In the genomic region with DNA sequence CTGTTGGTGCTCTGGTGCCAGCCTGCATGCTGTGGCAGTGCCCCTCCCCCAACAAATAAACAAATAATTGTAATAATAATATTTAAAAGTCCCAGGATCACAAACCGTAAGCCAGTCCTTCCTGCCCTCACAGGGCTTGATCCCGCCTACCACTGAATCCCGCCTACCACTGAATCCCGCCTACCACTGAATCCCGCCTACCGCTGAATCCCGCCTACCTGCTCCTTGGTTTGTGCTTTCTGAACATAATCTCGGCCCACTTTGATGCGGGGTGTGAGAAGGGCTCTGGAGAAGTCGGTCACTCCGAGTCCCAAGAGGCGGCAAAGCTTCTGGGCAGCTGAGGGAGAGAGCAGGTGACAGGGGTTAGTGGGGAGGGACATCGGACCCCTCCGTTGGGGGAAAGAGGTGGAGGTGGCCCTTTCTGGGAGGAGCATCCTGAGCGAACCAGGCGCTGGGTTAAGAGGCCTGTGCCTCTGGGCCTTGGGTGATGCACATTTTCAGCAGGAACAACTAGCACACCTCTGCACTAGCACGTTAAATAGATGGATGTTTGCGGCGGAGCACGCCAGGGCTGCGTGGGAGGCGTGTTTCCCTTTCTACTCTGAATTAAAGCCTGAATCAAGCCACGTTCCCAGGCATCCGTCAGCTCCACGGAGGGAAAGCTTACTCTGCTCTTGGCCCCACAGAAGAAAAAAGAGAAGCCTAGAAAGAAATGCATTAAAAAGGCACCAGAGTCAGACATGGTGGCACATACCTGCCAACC, we compare ENCODE assay signal across 8 mouse cellular contexts. TPM values are rescaled to one million over a fixed set of nuclear protein-coding genes. Genes with fewer than 3 reads are reported as not detected.
DNase-seq lines count a peak whose midpoint lies in the region; ATAC-seq and TF ChIP-seq lines count a peak whose summit lies in the region.

No protein-coding gene starts in this region.

- no peak for ATAC-seq in neural tube, embryonic 11.5 days (ENCODE audit: insufficient read depth, low FRiP score, low TSS enrichment)
- no peak for ATAC-seq in limb, embryonic 13.5 days (ENCODE audit: low FRiP score, low read depth)
- ATAC-seq in stomach, postnatal 0 days (ENCODE audit: low FRiP score, low TSS enrichment) = no peak
- no peak for ATAC-seq in cerebellum, adult (ENCODE audit: insufficient number of reproducible peaks, low FRiP score, low TSS enrichment)

- peaks cover 19% of the 10 kb centered on the region for H3K4me1 ChIP-seq in cerebellum, adult 2 months (ENCODE audit: control insufficient read depth, insufficient read depth, low read length)
- H3K4me1 ChIP-seq in neural tube, embryonic 11.5 days (ENCODE audit: control insufficient read depth, insufficient read depth, low read length) = no peaks in the 10 kb centered on the region
- no peaks in the 10 kb centered on the region for H3K4me1 ChIP-seq in limb, embryonic 13.5 days
- no peaks in the 10 kb centered on the region for H3K4me1 ChIP-seq in stomach, postnatal 0 days (replicated peaks; ENCODE audit: control insufficient read depth, insufficient read depth)

- no peak overlapping the region for H3K9ac ChIP-seq in neural tube, embryonic 11.5 days (ENCODE audit: low read length)
- no peak overlapping the region for H3K9ac ChIP-seq in limb, embryonic 13.5 days
- H3K9ac ChIP-seq in stomach, postnatal 0 days (ENCODE audit: low read length) = no peak overlapping the region

- no peak for DNase-seq in cerebellum, adult 2 months
- DNase-seq in cerebellum, adult 9-11 months = no peak
- no peak for DNase-seq in neural tube, embryonic 11.5 days (ENCODE audit: low spot score)
- no peak for DNase-seq in neural tube, embryonic 10.5 days (ENCODE audit: extremely low spot score, low spot score)
- peak; percentile 29 for DNase-seq in stomach, postnatal 0 days (ENCODE audit: low spot score)
- no peak for DNase-seq in adrenal gland, postnatal 25 days

- H3K4me3 ChIP-seq in cerebellum, adult 2 months (replicated peaks; ENCODE audit: insufficient read depth, low read depth, low read length) = peak overlapping the region; percentile 35
- H3K4me3 ChIP-seq in neural tube, embryonic 11.5 days (ENCODE audit: low read depth, low read length) = no peak overlapping the region
- 0 out of 2 replicates have a peak overlapping the region, but pooled peaks have one; percentile 14 for H3K4me3 ChIP-seq in limb, embryonic 13.5 days
- H3K4me3 ChIP-seq in stomach, postnatal 0 days (ENCODE audit: low read depth, low read length) = no peak overlapping the region

- 36% methylated on average over 25 of the region's 25 CpGs for WGBS in cerebellum, adult 2 months
- 21% methylated on average over 25 of the region's 25 CpGs for WGBS in neural tube, embryonic 11.5 days
- 19% methylated on average over 25 of the region's 25 CpGs for WGBS in limb, embryonic 13.5 days
- 23% methylated on average over 24 of the region's 25 CpGs for WGBS in stomach, postnatal 0 days

- no peaks in the 10 kb centered on the region for H3K27me3 ChIP-seq in cerebellum, adult 2 months (ENCODE audit: control insufficient read depth, insufficient read depth, low read length)
- H3K27me3 ChIP-seq in neural tube, embryonic 11.5 days (ENCODE audit: control insufficient read depth, insufficient read depth, low read length) = peaks cover 48% of the 10 kb centered on the region
- H3K27me3 ChIP-seq in limb, embryonic 13.5 days = peaks cover 97% of the 10 kb centered on the region
- no peaks in the 10 kb centered on the region for H3K27me3 ChIP-seq in stomach, postnatal 0 days (ENCODE audit: control insufficient read depth, insufficient read depth, low read length)

- peak overlapping the region; percentile 36; the same call in 1 of the 2 replicates for H3K27ac ChIP-seq in cerebellum, adult 2 months (ENCODE audit: insufficient read depth, low read length)
- H3K27ac ChIP-seq in neural tube, embryonic 11.5 days (ENCODE audit: low read depth, low read length) = no peak overlapping the region
- H3K27ac ChIP-seq in limb, embryonic 13.5 days = no peak overlapping the region
- H3K27ac ChIP-seq in stomach, postnatal 0 days (replicated peaks) = no peak overlapping the region

- peak; percentile 19; the same call in 1 of the 2 replicates for TF ChIP-seq POLR2A in cerebellum, adult 2 months (IDR thresholded peaks at IDR 0.05; ENCODE audit: borderline replicate concordance, insufficient read depth, low read length)

- no peaks in the 10 kb centered on the region for H3K9me3 ChIP-seq in neural tube, embryonic 11.5 days (ENCODE audit: control insufficient read depth, low read length)
- H3K9me3 ChIP-seq in limb, embryonic 13.5 days = no peaks in the 10 kb centered on the region
- no peaks in the 10 kb centered on the region for H3K9me3 ChIP-seq in stomach, postnatal 0 days (ENCODE audit: control insufficient read depth, low read length)

- H3K36me3 ChIP-seq in neural tube, embryonic 11.5 days (ENCODE audit: control insufficient read depth, insufficient read depth, low read length) = no peaks in the 10 kb centered on the region
- H3K36me3 ChIP-seq in limb, embryonic 13.5 days = no peaks in the 10 kb centered on the region
- H3K36me3 ChIP-seq in stomach, postnatal 0 days (ENCODE audit: control insufficient read depth, insufficient read depth, low read length) = no peaks in the 10 kb centered on the region

- no peak for TF ChIP-seq CTCF in cerebellum, adult 2 months (IDR thresholded peaks at IDR 0.05; ENCODE audit: borderline replicate concordance, insufficient read depth, low read depth, low read length)
- TF ChIP-seq CTCF in stomach, postnatal 0 days (IDR thresholded peaks at IDR 0.05; ENCODE audit: low read depth) = no peak

- 0 out of 2 replicates have a peak overlapping the region, but pooled peaks have one; percentile 2 for H3K4me2 ChIP-seq in neural tube, embryonic 11.5 days (ENCODE audit: low read depth)
- H3K4me2 ChIP-seq in limb, embryonic 13.5 days (replicated peaks) = peak overlapping the region; percentile 41
- peak overlapping the region; percentile 21; the same call in 1 of the 2 replicates for H3K4me2 ChIP-seq in stomach, postnatal 0 days (replicated peaks; ENCODE audit: low read depth)

- TF ChIP-seq EP300 in stomach, postnatal 0 days (optimal IDR thresholded peaks at IDR 0.05) = no peak

RNA-seq across cellular contexts. Expression of a gene that starts 29.6 kb away (rescaled TPM):
- polyA plus RNA-seq in cerebellum, adult 2 months (2012; rRNA removed) = 54.9 and 56.2 TPM in 2 replicates
- polyA plus RNA-seq in neural tube, embryonic 11.5 days (2014; fragmentation: Nextera tagmentation; extraction: Ambion mirVana) = 2.2 and 2.5 TPM in 2 replicates
- 1.8 and 4.0 TPM in 2 replicates for polyA plus RNA-seq in limb, embryonic 13.5 days (2015; fragmentation: Nextera tagmentation; extraction: Ambion mirVana)
- 28.1 and 28.4 TPM in 2 replicates for polyA plus RNA-seq in stomach, postnatal 0 days (2015; fragmentation: Nextera tagmentation; extraction: Ambion mirVana)
- 2.8 and 4.3 TPM in 2 replicates for total RNA-seq in adrenal gland, postnatal 25 days (2021)

RNA-seq across cellular contexts. Expression of a gene that starts 50.6 kb away (rescaled TPM):
- 368 and 423 TPM in 2 replicates for polyA plus RNA-seq in cerebellum, adult 2 months (2012; rRNA removed)
- 0.92 and 1.7 TPM in 2 replicates for polyA plus RNA-seq in neural tube, embryonic 11.5 days (2014; fragmentation: Nextera tagmentation; extraction: Ambion mirVana)
- 0.43 and 0.51 TPM in 2 replicates for polyA plus RNA-seq in limb, embryonic 13.5 days (2015; fragmentation: Nextera tagmentation; extraction: Ambion mirVana)
- polyA plus RNA-seq in stomach, postnatal 0 days (2015; fragmentation: Nextera tagmentation; extraction: Ambion mirVana) = 0.06 and 0.10 TPM in 2 replicates
- 5.9 and 6.0 TPM in 2 replicates for total RNA-seq in adrenal gland, postnatal 25 days (2021)

Comparison
In these comparisons a context has a peak if more than half of its experiments do, and no peak if none do; other contexts are left out.
1. H3K4me3 ChIP-seq: peak in cerebellum, adult 2 months (single experiment) and limb, embryonic 13.5 days (single experiment); none in neural tube, embryonic 11.5 days (single experiment) and stomach, postnatal 0 days (single experiment).
2. RNA of a gene that starts 50.6 kb away (polyA plus RNA-seq): 368 to 423 TPM in cerebellum, adult 2 months; 0.92 to 1.7 TPM in neural tube, embryonic 11.5 days, 0.43 to 0.51 TPM in limb, embryonic 13.5 days and 0.06 to 0.10 TPM in stomach, postnatal 0 days; every median in the first group is over 100 times any median in the second.
3. Peak in every context shown above with its lines, with median percentiles within 50 percentile points of each other: H3K4me2 ChIP-seq.